Mouse (Mus musculus) ES-E14 (cell line): Measurements from ENCODE around the gene Gm26741.

Experiments used
- CHD2 ChIP-seq: IDR thresholded peaks from 2 replicates; pipeline ENCODE4 v1.6.1; 2014; ENCODE audit warnings: mild to moderate bottlenecking, low read depth, low read length, inconsistent platforms
- HCFC1 ChIP-seq: IDR thresholded peaks from 2 replicates; pipeline ENCODE4 v1.6.1; 2012; ENCODE audit warnings: low read length, inconsistent platforms, borderline replicate concordance; ENCODE audit not compliant: insufficient read depth
- MAFK ChIP-seq: IDR thresholded peaks from 2 replicates; pipeline ENCODE4 v1.6.1; 2014; ENCODE audit warnings: mild to moderate bottlenecking, low read depth, low read length, inconsistent platforms; ENCODE audit not compliant: insufficient read depth
- ZC3H11A ChIP-seq: IDR thresholded peaks from 2 replicates; pipeline ENCODE4 v1.6.1; 2012; ENCODE audit warnings: low read depth, mild to moderate bottlenecking, inconsistent platforms, low read length, borderline replicate concordance
- ZNF384 ChIP-seq: IDR thresholded peaks from 2 replicates; pipeline ENCODE4 v1.6.1; 2012; ENCODE audit warnings: low read depth, low read length, inconsistent platforms

GRCm38 (mm10) chr10:52309196-52309595, 49.4 kb upstream of the Gm26741 start:
- TF ChIP-seq CHD2 (no peak), ZC3H11A (no peak), ZNF384 (no peak), HCFC1 (no peak), MAFK (no peak)
